In genomic region chr11:103173041-103173770, GRCm38 (mm10) we compare ENCODE assay signal across 14 mouse cellular contexts. TPM values are rescaled to one million over a fixed set of nuclear protein-coding genes. Genes with fewer than 3 reads are reported as not detected.
DNase-seq lines count a peak whose midpoint lies in the region; ATAC-seq and TF ChIP-seq lines count a peak whose summit lies in the region.
"Had no signal": no experiment of that assay in that cellular context is flagged by ENCODE, and none has a peak within 500 bp of the region (broad histone marks: within the 10 kb centered on the region; RNA-seq: fewer than 3 reads in every experiment).

No protein-coding gene starts in this region.

- peaks cover 31% of the 10 kb centered on the region for H3K4me1 ChIP-seq in spleen, adult 2 months (ENCODE audit: control insufficient read depth, insufficient read depth, insufficient read length)

- TF ChIP-seq POLR2A in spleen, adult 2 months (IDR thresholded peaks at IDR 0.05; ENCODE audit: low read depth, low read length): no peak

- no peaks in the 10 kb centered on the region for H3K27me3 ChIP-seq in spleen, adult 2 months (ENCODE audit: control insufficient read depth, insufficient read depth, low read length)

- intact Hi-C loops in gastrocnemius, adult 2 months (cut with DNase I): loop anchor here (10.0 kb wide), 1 partner anchor 52 kb away; no protein-coding TSS in a partner anchor

- 43% methylated on average over 7 of the region's 7 CpGs for WGBS in spleen, adult 2 months

- peak; percentile 2 for ATAC-seq in monocyte, adult 5-6 weeks (replicated peaks; ENCODE audit: insufficient number of reproducible peaks, low FRiP score, low TSS enrichment, poor library complexity, severe bottlenecking)
- no peak for ATAC-seq in CD4-positive, CD25-positive, alpha-beta regulatory T cell, adult 4 months
- ATAC-seq: forebrain, postnatal 0 days; intestine, embryonic 15.5 days had no signal

- 0 out of 2 replicates have a peak, but pooled peaks cover 3% of the 10 kb centered on the region for H3K36me3 ChIP-seq in spleen, adult 2 months (ENCODE audit: control insufficient read depth, insufficient read depth, low read length)
- H3K36me3 ChIP-seq: G1E; heart, embryonic 12.5 days; intestine, embryonic 15.5 days had no signal

- TF ChIP-seq CTCF in gastrocnemius, adult 2 months (IDR thresholded peaks at IDR 0.05): no peak
- no peak for TF ChIP-seq CTCF in layer of hippocampus, adult 2 months (conservative IDR thresholded peaks at IDR 0.05)
- no peak for TF ChIP-seq CTCF in spleen, adult 2 months (IDR thresholded peaks at IDR 0.05; ENCODE audit: extremely low read depth, insufficient read depth, insufficient read length, insufficient replicate concordance)

- peak overlapping the region; percentile 87; the same call in 1 of the 2 replicates for H3K4me3 ChIP-seq in gastrocnemius, adult 2 months
- peak overlapping the region; percentile 57 for H3K4me3 ChIP-seq in layer of hippocampus, adult 2 months
- H3K4me3 ChIP-seq in spleen, adult 2 months (ENCODE audit: extremely low read depth, insufficient read depth, insufficient read length): peak overlapping the region; percentile 47
- H3K4me3 ChIP-seq: heart, embryonic 12.5 days; intestine, embryonic 15.5 days had no signal

- peak overlapping the region; percentile 86; the same call in 1 of the 2 replicates for H3K27ac ChIP-seq in gastrocnemius, adult 2 months
- H3K27ac ChIP-seq in layer of hippocampus, adult 2 months: peak overlapping the region; percentile 97
- H3K27ac ChIP-seq in spleen, adult 2 months (ENCODE audit: insufficient read depth, low read length): peak overlapping the region; percentile 99
- H3K27ac ChIP-seq: intestine, embryonic 15.5 days had no signal

- no peak for DNase-seq in gastrocnemius, adult 2 months
- DNase-seq in gastrocnemius, postnatal 4 days (ENCODE audit: low spot score in 2 of 2): no peak
- DNase-seq in layer of hippocampus, adult 2 months (ENCODE audit: low spot score in 2 of 2): no peak
- no peak for DNase-seq in layer of hippocampus, postnatal 25 days (ENCODE audit: extremely low spot score in 1 of 2, low spot score in 1 of 2)
- DNase-seq in spleen, adult 2 months (ENCODE audit: low read depth in 1 of 2, low spot score in 2 of 2): no peak
- no peak for DNase-seq in spleen, adult 12 weeks (ENCODE audit: low spot score)
- DNase-seq: forebrain, postnatal 0 days; lung, embryonic 14.5 days had no signal

RNA-seq across cellular contexts. Expression of gene Fmnl1, which starts 2.3 kb away (rescaled TPM):
- total RNA-seq in gastrocnemius, adult 2 months (2021): 1 to 10 TPM; 4.2 to 5.7 TPM
- total RNA-seq in gastrocnemius, postnatal 4 days (2021): 1 to 10 TPM; 8.1 to 8.2 TPM
- total RNA-seq in layer of hippocampus, adult 2 months (2021): 100 to 1,000 TPM; 142 to 156 TPM
- 100 to 1,000 TPM; 127 to 147 TPM for total RNA-seq in layer of hippocampus, postnatal 25 days (2021)
- 137 and 147 TPM in 2 replicates for polyA plus RNA-seq in spleen, adult 2 months (2012; rRNA removed)
- 189 to 455 TPM (median 252 TPM) in 3 replicates for total RNA-seq in monocyte, adult 5-6 weeks (2017)
- polyA plus RNA-seq in CD4-positive, CD25-positive, alpha-beta regulatory T cell, adult 4 months (2017; shearing (Covaris generic)): 10 to 100 TPM; 54.2 to 69.6 TPM
- total RNA-seq: G1E had no signal

RNA-seq across cellular contexts. Expression of gene 1700023F06Rik, which starts 35.2 kb away (rescaled TPM):
- not detected for total RNA-seq in gastrocnemius, adult 2 months (2021)
- total RNA-seq in gastrocnemius, postnatal 4 days (2021): not detected
- total RNA-seq in layer of hippocampus, adult 2 months (2021): 1 to 10 TPM; 1.5 to 2.0 TPM
- total RNA-seq in layer of hippocampus, postnatal 25 days (2021): 1 to 10 TPM; 1.1 to 1.5 TPM
- polyA plus RNA-seq in spleen, adult 2 months (2012; rRNA removed): not detected in 2 replicates
- not detected in 3 replicates for total RNA-seq in monocyte, adult 5-6 weeks (2017)
- not detected for polyA plus RNA-seq in CD4-positive, CD25-positive, alpha-beta regulatory T cell, adult 4 months (2017; shearing (Covaris generic))
- total RNA-seq: common myeloid progenitor, adult 5-6 weeks; G1E had no signal
- polyA plus RNA-seq: G1E; heart, embryonic 12.5 days had no signal

RNA-seq across cellular contexts. Expression of gene Hexim2, which starts 41.0 kb away (rescaled TPM):
- total RNA-seq in gastrocnemius, adult 2 months (2021): 1 to 10 TPM; 2.0 to 3.6 TPM
- total RNA-seq in gastrocnemius, postnatal 4 days (2021): 1 to 10 TPM; 6.3 to 7.0 TPM
- 10 to 100 TPM in 1 of 2 experiments, 1 to 10 TPM in 1; 9.7 to 16.0 TPM for total RNA-seq in layer of hippocampus, adult 2 months (2021)
- 10 to 100 TPM; 13.2 to 14.7 TPM for total RNA-seq in layer of hippocampus, postnatal 25 days (2021)
- 2.3 and 3.0 TPM in 2 replicates for polyA plus RNA-seq in spleen, adult 2 months (2012; rRNA removed)
- total RNA-seq in monocyte, adult 5-6 weeks (2017): 0.87 to 2.5 TPM in 2 of 3 replicates, not detected in the other
- polyA plus RNA-seq in CD4-positive, CD25-positive, alpha-beta regulatory T cell, adult 4 months (2017; shearing (Covaris generic)): 1 to 10 TPM; 2.3 to 4.5 TPM

RNA-seq across cellular contexts. Expression of gene Spata32, which starts 45.0 kb away (rescaled TPM):
- total RNA-seq in gastrocnemius, adult 2 months (2021): not detected
- not detected for total RNA-seq in gastrocnemius, postnatal 4 days (2021)
- 1 to 10 TPM; 1.2 to 1.3 TPM for total RNA-seq in layer of hippocampus, adult 2 months (2021)
- total RNA-seq in layer of hippocampus, postnatal 25 days (2021): 1 to 10 TPM in 1 of 2 experiments, under 1 TPM in 1; 0.81 to 1.7 TPM
- polyA plus RNA-seq in spleen, adult 2 months (2012; rRNA removed): not detected in 2 replicates
- total RNA-seq in monocyte, adult 5-6 weeks (2017): not detected in 3 replicates
- polyA plus RNA-seq in CD4-positive, CD25-positive, alpha-beta regulatory T cell, adult 4 months (2017; shearing (Covaris generic)): not detected
- polyA plus RNA-seq: G1E; heart, embryonic 12.5 days; intestine, embryonic 15.5 days; lung, embryonic 14.5 days had no signal

RNA-seq across cellular contexts. Expression of gene Hexim1, which starts 57.2 kb away (rescaled TPM):
- 10 to 100 TPM; 18.6 to 21.8 TPM for total RNA-seq in gastrocnemius, adult 2 months (2021)
- total RNA-seq in gastrocnemius, postnatal 4 days (2021): 10 to 100 TPM; 26.9 to 29.6 TPM
- total RNA-seq in layer of hippocampus, adult 2 months (2021): 10 to 100 TPM; 48.5 to 50.8 TPM
- 10 to 100 TPM; 52.3 to 53.3 TPM for total RNA-seq in layer of hippocampus, postnatal 25 days (2021)
- polyA plus RNA-seq in spleen, adult 2 months (2012; rRNA removed): 10.3 and 11.2 TPM in 2 replicates
- total RNA-seq in monocyte, adult 5-6 weeks (2017): 90.9 to 99.4 TPM (median 96.2 TPM) in 3 replicates
- polyA plus RNA-seq in CD4-positive, CD25-positive, alpha-beta regulatory T cell, adult 4 months (2017; shearing (Covaris generic)): 1 to 10 TPM; 2.6 to 4.3 TPM

Comparison
In these comparisons a context has a peak if more than half of its experiments do, and no peak if none do; other contexts are left out.
1. RNA of gene Fmnl1, which starts 2.3 kb away (total RNA-seq): 189 to 455 TPM in monocyte, adult 5-6 weeks, 142 to 156 TPM in layer of hippocampus, adult 2 months and 127 to 147 TPM in layer of hippocampus, postnatal 25 days; 8.1 to 8.2 TPM in gastrocnemius, postnatal 4 days and 4.2 to 5.7 TPM in gastrocnemius, adult 2 months; every median in the first group is over 10 times any median in the second.
2. Peak in every context shown above with its lines, with median percentiles within 50 percentile points of each other: H3K27ac ChIP-seq and H3K4me3 ChIP-seq.